Mouse (Mus musculus): Measurements from ENCODE around the gene Strada. TPM values are rescaled to one million over a fixed set of nuclear protein-coding genes. Genes with fewer than 3 reads are reported as not detected.

The Strada gene
- total and polyA plus RNA-seq, 2 experiments from 2014 or later = 12.6 to 18.7 TPM

GRCm38 (mm10) chr11:106124784-106125183, 77.2 kb downstream of the Strada start:
- Histone ChIP-seq H3K9me3 (replicated peaks; ENCODE audit: control insufficient read depth, low read length) (no peaks in the 10 kb centered on the region), H3K4me1 (ENCODE audit: control insufficient read depth, insufficient read depth) (no peaks in the 10 kb centered on the region), H3K4me3 (ENCODE audit: low read depth, low read length) (no peak overlapping the region), H3K36me3 (replicated peaks; ENCODE audit: control insufficient read depth, insufficient read depth, low read length) (peaks cover 56% of the 10 kb centered on the region), H3K9ac (replicated peaks; ENCODE audit: low read depth, low read length) (no peak overlapping the region), H3K27me3 (ENCODE audit: control insufficient read depth, insufficient read depth, low read length) (no peaks in the 10 kb centered on the region), H3K4me2 (ENCODE audit: low read depth, low read length) (no peak overlapping the region), H3K27ac (ENCODE audit: low read depth) (no peak overlapping the region)
- no peak for ATAC-seq (ENCODE audit: insufficient read depth, low read depth)
- WGBS = 75% methylated on average over 4 of the region's 4 CpGs
- no peak for DNase-seq (ENCODE audit: low spot score)
- TF ChIP-seq EP300 (IDR thresholded peaks at IDR 0.05; ENCODE audit: low read depth) (no peak), CTCF (IDR thresholded peaks at IDR 0.05; ENCODE audit: low read depth) (no peak)

- Histone ChIP-seq H3K4me3 (ENCODE audit: low read depth, low read length) (no peak overlapping the region), H3K9ac (replicated peaks; ENCODE audit: low read depth, low read length) (no peak overlapping the region), H3K27ac (ENCODE audit: low read depth) (peak overlapping the region; percentile 57), H3K9me3 (replicated peaks; ENCODE audit: control insufficient read depth, low read length) (no peaks in the 10 kb centered on the region), H3K4me2 (ENCODE audit: low read depth, low read length) (no peak overlapping the region), H3K27me3 (ENCODE audit: control insufficient read depth, insufficient read depth, low read length) (no peaks in the 10 kb centered on the region), H3K36me3 (replicated peaks; ENCODE audit: control insufficient read depth, insufficient read depth, low read length) (peaks cover 61% of the 10 kb centered on the region), H3K4me1 (ENCODE audit: control insufficient read depth, insufficient read depth) (no peaks in the 10 kb centered on the region)
- TF ChIP-seq CTCF (IDR thresholded peaks at IDR 0.05; ENCODE audit: low read depth) (no peak), EP300 (IDR thresholded peaks at IDR 0.05; ENCODE audit: low read depth) (0 out of 2 replicates have a peak, but pooled peaks have one; percentile 24)
- ATAC-seq (ENCODE audit: insufficient read depth, low read depth) (no peak), DNase-seq (ENCODE audit: low spot score) (peak; percentile 26)
- WGBS = 53% methylated on average over 3 of the region's 3 CpGs
These were observed 79.2 kb downstream of the Strada start for GRCm38 (mm10) chr11:106122736-106123135.

GRCm38 (mm10) chr11:106122221-106122620, 79.7 kb downstream of the Strada start:
- H3K4me2 ChIP-seq (ENCODE audit: low read depth, low read length) = no peak overlapping the region
- H3K9me3 ChIP-seq (replicated peaks; ENCODE audit: control insufficient read depth, low read length) = no peaks in the 10 kb centered on the region
- no peaks in the 10 kb centered on the region for H3K4me1 ChIP-seq (ENCODE audit: control insufficient read depth, insufficient read depth)
- H3K36me3 ChIP-seq (replicated peaks; ENCODE audit: control insufficient read depth, insufficient read depth, low read length) = peaks cover 66% of the 10 kb centered on the region
- WGBS = 94% methylated on average over 5 of the region's 5 CpGs
- H3K27ac ChIP-seq (ENCODE audit: low read depth) = peak overlapping the region; percentile 57
- no peak overlapping the region for H3K9ac ChIP-seq (replicated peaks; ENCODE audit: low read depth, low read length)
- TF ChIP-seq CTCF (IDR thresholded peaks at IDR 0.05; ENCODE audit: low read depth) (no peak), EP300 (IDR thresholded peaks at IDR 0.05; ENCODE audit: low read depth) (no peak)
- no peaks in the 10 kb centered on the region for H3K27me3 ChIP-seq (ENCODE audit: control insufficient read depth, insufficient read depth, low read length)
- DNase-seq (ENCODE audit: low spot score) (no peak), ATAC-seq (ENCODE audit: insufficient read depth, low read depth) (no peak)
- H3K4me3 ChIP-seq (ENCODE audit: low read depth, low read length) = no peak overlapping the region

Other genes starting within 250 kb of the Strada start
- gene Cyb561, start 248.8 kb downstream of the Strada start, total RNA-seq (2014; rRNA removed; ENCODE audit: low replicate concordance) = 9.5 and 11.4 TPM in 2 replicates
- gene Cyb561, start 248.8 kb downstream of the Strada start, polyA plus RNA-seq (2015; fragmentation: Nextera tagmentation; extraction: Ambion mirVana) = 5.9 and 7.1 TPM in 2 replicates
- gene Ace, start 234.2 kb downstream of the Strada start, total RNA-seq (2014; rRNA removed; ENCODE audit: low replicate concordance) = 6.1 and 17.1 TPM in 2 replicates
- gene Ace, start 234.2 kb downstream of the Strada start, polyA plus RNA-seq (2015; fragmentation: Nextera tagmentation; extraction: Ambion mirVana) = 3.3 and 3.7 TPM in 2 replicates
- not detected in 2 replicates for gene Ace3, start 207.5 kb downstream of the Strada start, total RNA-seq (2014; rRNA removed; ENCODE audit: low replicate concordance)
- gene Ace3, start 207.5 kb downstream of the Strada start, polyA plus RNA-seq (2015; fragmentation: Nextera tagmentation; extraction: Ambion mirVana) = not detected in 2 replicates
- 0.97 TPM in 1 of 2 replicates, not detected in the other for gene Kcnh6, start 194.0 kb downstream of the Strada start, total RNA-seq (2014; rRNA removed; ENCODE audit: low replicate concordance)
- gene Kcnh6, start 194.0 kb downstream of the Strada start, polyA plus RNA-seq (2015; fragmentation: Nextera tagmentation; extraction: Ambion mirVana) = 0.10 and 0.12 TPM in 2 replicates
- 49.5 and 65.0 TPM in 2 replicates for gene Dcaf7, start 165.3 kb downstream of the Strada start, total RNA-seq (2014; rRNA removed; ENCODE audit: low replicate concordance)
- 22.4 and 27.4 TPM in 2 replicates for gene Dcaf7, start 165.3 kb downstream of the Strada start, polyA plus RNA-seq (2015; fragmentation: Nextera tagmentation; extraction: Ambion mirVana)
- 40.6 and 50.4 TPM in 2 replicates for gene Taco1, start 136.1 kb downstream of the Strada start, total RNA-seq (2014; rRNA removed; ENCODE audit: low replicate concordance)
- 14.1 and 17.4 TPM in 2 replicates for gene Taco1, start 136.1 kb downstream of the Strada start, polyA plus RNA-seq (2015; fragmentation: Nextera tagmentation; extraction: Ambion mirVana)
- 44.0 and 71.9 TPM in 2 replicates for gene Map3k3, start 117.6 kb downstream of the Strada start, total RNA-seq (2014; rRNA removed; ENCODE audit: low replicate concordance)
- gene Map3k3, start 117.6 kb downstream of the Strada start, polyA plus RNA-seq (2015; fragmentation: Nextera tagmentation; extraction: Ambion mirVana) = 13.8 and 14.5 TPM in 2 replicates
- gene Gm10840, start 41.3 kb downstream of the Strada start, total RNA-seq (2014; rRNA removed; ENCODE audit: low replicate concordance) = not detected in 2 replicates
- not detected in 2 replicates for gene Gm10840, start 41.3 kb downstream of the Strada start, polyA plus RNA-seq (2015; fragmentation: Nextera tagmentation; extraction: Ambion mirVana)
- gene Limd2, start 41.3 kb downstream of the Strada start, total RNA-seq (2014; rRNA removed; ENCODE audit: low replicate concordance) = 8.2 and 34.8 TPM in 2 replicates
- 40.4 and 44.6 TPM in 2 replicates for gene Limd2, start 41.3 kb downstream of the Strada start, polyA plus RNA-seq (2015; fragmentation: Nextera tagmentation; extraction: Ambion mirVana)
- 22.0 and 23.6 TPM in 2 replicates for gene Ccdc47, start 14.2 kb upstream of the Strada start, total RNA-seq (2014; rRNA removed; ENCODE audit: low replicate concordance)
- 80.6 and 89.8 TPM in 2 replicates for gene Ccdc47, start 14.2 kb upstream of the Strada start, polyA plus RNA-seq (2015; fragmentation: Nextera tagmentation; extraction: Ambion mirVana)
- 15.8 and 17.8 TPM in 2 replicates for gene Ddx42, start 14.8 kb upstream of the Strada start, total RNA-seq (2014; rRNA removed; ENCODE audit: low replicate concordance)
- gene Ddx42, start 14.8 kb upstream of the Strada start, polyA plus RNA-seq (2015; fragmentation: Nextera tagmentation; extraction: Ambion mirVana) = 25.5 and 29.2 TPM in 2 replicates
- gene Ftsj3, start 53.9 kb upstream of the Strada start, total RNA-seq (2014; rRNA removed; ENCODE audit: low replicate concordance) = 21.2 and 32.7 TPM in 2 replicates
- 19.2 and 23.1 TPM in 2 replicates for gene Ftsj3, start 53.9 kb upstream of the Strada start, polyA plus RNA-seq (2015; fragmentation: Nextera tagmentation; extraction: Ambion mirVana)
- 45.8 and 50.8 TPM in 2 replicates for gene Psmc5, start 54.0 kb upstream of the Strada start, total RNA-seq (2014; rRNA removed; ENCODE audit: low replicate concordance)
- 208 and 210 TPM in 2 replicates for gene Psmc5, start 54.0 kb upstream of the Strada start, polyA plus RNA-seq (2015; fragmentation: Nextera tagmentation; extraction: Ambion mirVana)
- gene Smarcd2, start 70.8 kb upstream of the Strada start, total RNA-seq (2014; rRNA removed; ENCODE audit: low replicate concordance) = 32.9 and 43.0 TPM in 2 replicates
- gene Smarcd2, start 70.8 kb upstream of the Strada start, polyA plus RNA-seq (2015; fragmentation: Nextera tagmentation; extraction: Ambion mirVana) = 10.5 and 10.7 TPM in 2 replicates
- gene Tcam1, start 74.5 kb upstream of the Strada start, total RNA-seq (2014; rRNA removed; ENCODE audit: low replicate concordance) = not detected in 2 replicates
- gene Tcam1, start 74.5 kb upstream of the Strada start, polyA plus RNA-seq (2015; fragmentation: Nextera tagmentation; extraction: Ambion mirVana) = 0.04 TPM in 1 of 2 replicates, not detected in the other
- gene Gh, start 99.7 kb upstream of the Strada start, total RNA-seq (2014; rRNA removed; ENCODE audit: low replicate concordance) = not detected in 2 replicates
- not detected in 2 replicates for gene Gh, start 99.7 kb upstream of the Strada start, polyA plus RNA-seq (2015; fragmentation: Nextera tagmentation; extraction: Ambion mirVana)
- gene Cd79b, start 112.6 kb upstream of the Strada start, total RNA-seq (2014; rRNA removed; ENCODE audit: low replicate concordance) = 0.19 and 2.2 TPM in 2 replicates
- gene Cd79b, start 112.6 kb upstream of the Strada start, polyA plus RNA-seq (2015; fragmentation: Nextera tagmentation; extraction: Ambion mirVana) = 1.2 and 1.3 TPM in 2 replicates
- gene Scn4a, start 151.1 kb upstream of the Strada start, total RNA-seq (2014; rRNA removed; ENCODE audit: low replicate concordance) = 0.70 and 0.76 TPM in 2 replicates
- gene Scn4a, start 151.1 kb upstream of the Strada start, polyA plus RNA-seq (2015; fragmentation: Nextera tagmentation; extraction: Ambion mirVana) = 0.23 and 0.51 TPM in 2 replicates
- gene Prr29, start 163.3 kb upstream of the Strada start, total RNA-seq (2014; rRNA removed; ENCODE audit: low replicate concordance) = 0.50 TPM in 1 of 2 replicates, not detected in the other
- gene Prr29, start 163.3 kb upstream of the Strada start, polyA plus RNA-seq (2015; fragmentation: Nextera tagmentation; extraction: Ambion mirVana) = 0.49 and 0.55 TPM in 2 replicates
- gene Icam2, start 185.9 kb upstream of the Strada start, total RNA-seq (2014; rRNA removed; ENCODE audit: low replicate concordance) = 66.6 and 76.3 TPM in 2 replicates
- gene Icam2, start 185.9 kb upstream of the Strada start, polyA plus RNA-seq (2015; fragmentation: Nextera tagmentation; extraction: Ambion mirVana) = 72.9 and 74.9 TPM in 2 replicates